Mouse (Mus musculus): ENCODE measurements around the gene Spsb1.

Spsb1 gene

GRCm38 (mm10) chr4:149954893-149955439 lies at the start of gene Spsb1:
TSS of gene Spsb1 (minus strand) at chr4:149955043.
- DNase-seq: peak; percentile 95 to 98

GRCm38 (mm10) chr4:150003641-150004040 lies 48.8 kb upstream of the Spsb1 start:
- no peak for DNase-seq

GRCm38 (mm10) chr4:150003021-150003580 lies 48.3 kb upstream of the Spsb1 start:
- no peak for DNase-seq

GRCm38 (mm10) chr4:150002021-150002528 lies 47.2 kb upstream of the Spsb1 start:
- DNase-seq: no peak

GRCm38 (mm10) chr4:150001221-150001860 lies 46.5 kb upstream of the Spsb1 start:
- DNase-seq: peak in 1 of 2 experiments; percentile 14

GRCm38 (mm10) chr4:149999931-150000555 lies 45.2 kb upstream of the Spsb1 start:
- DNase-seq: no peak

GRCm38 (mm10) chr4:149999510-149999900 lies 44.7 kb upstream of the Spsb1 start:
- no peak for DNase-seq

- peak; percentile 73 to 76 for DNase-seq
These were observed 44.1 kb upstream of the Spsb1 start for GRCm38 (mm10) chr4:149998786-149999509.

GRCm38 (mm10) chr4:149997999-149998398 lies 43.2 kb upstream of the Spsb1 start:
- no peak for DNase-seq

GRCm38 (mm10) chr4:149996440-149996839 lies 41.6 kb upstream of the Spsb1 start:
- no peak for DNase-seq

GRCm38 (mm10) chr4:149995911-149996310 lies 41.1 kb upstream of the Spsb1 start:
- no peak for DNase-seq

- peak; percentile 63 to 65 for DNase-seq
These were observed 39.4 kb upstream of the Spsb1 start for GRCm38 (mm10) chr4:149994218-149994617.

GRCm38 (mm10) chr4:149992670-149993032 lies 37.8 kb upstream of the Spsb1 start:
- peak in 1 of 2 experiments; percentile 37 for DNase-seq

- DNase-seq: peak; percentile 61 to 69
These were observed 37.2 kb upstream of the Spsb1 start for GRCm38 (mm10) chr4:149991755-149992669.

GRCm38 (mm10) chr4:149990954-149991633 lies 36.3 kb upstream of the Spsb1 start:
- DNase-seq: peak; percentile 71 to 84

- peak; percentile 92 to 94 for DNase-seq
These were observed 35.5 kb upstream of the Spsb1 start for GRCm38 (mm10) chr4:149990212-149990953.

- peak; percentile 98 to 99 for DNase-seq
These were observed 34.2 kb upstream of the Spsb1 start for GRCm38 (mm10) chr4:149988931-149989556.

- no peak for DNase-seq
These were observed 33.5 kb upstream of the Spsb1 start for GRCm38 (mm10) chr4:149988301-149988700.

GRCm38 (mm10) chr4:149986671-149987417 lies 32.0 kb upstream of the Spsb1 start:
- no peak for DNase-seq
